Mouse (Mus musculus): ENCODE results near the gene Sec31a.

DNA sequence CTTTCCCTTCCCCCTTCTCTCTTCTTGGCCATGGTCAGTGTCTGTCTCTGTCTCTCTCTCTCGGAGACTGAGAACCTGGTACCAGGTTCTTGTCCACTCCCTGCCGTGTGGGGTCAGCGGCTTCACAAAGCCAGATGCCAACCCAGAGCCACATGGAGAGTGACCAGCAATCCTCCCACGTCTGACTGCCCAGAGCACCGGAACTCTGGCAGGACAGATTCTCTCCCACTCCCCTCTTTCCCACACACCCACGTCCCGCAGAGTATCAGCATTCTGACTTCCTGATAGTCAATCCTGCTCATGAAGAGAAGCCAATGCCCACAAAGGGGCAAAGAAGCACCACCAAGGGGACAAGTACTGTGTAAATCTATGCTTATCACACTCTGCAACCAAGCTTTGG, 7.6 kb upstream of the Sec31a start:
- no peak for TF ChIP-seq CTCF (IDR thresholded peaks at IDR 0.05; ENCODE audit: low read depth)
- no peak for TF ChIP-seq EP300 (IDR thresholded peaks at IDR 0.05; ENCODE audit: low read depth)

Data from liver, postnatal 0 days (tissue).